Mouse (Mus musculus): ENCODE data around the gene Grip1.

GRCm38 (mm10) chr10:119928921-119929320 is 475.3 kb downstream of the Grip1 start:
- no peak for TF ChIP-seq CTCF (IDR thresholded peaks at IDR 0.05; ENCODE audit: low read depth, low read length)
- TF ChIP-seq POLR2A (IDR thresholded peaks at IDR 0.05; ENCODE audit: extremely low read depth, insufficient read depth, low read length), result no peak

All from liver, adult 2 months (tissue).